Mouse (Mus musculus) layer of hippocampus, adult 11-12 months (tissue): ENCODE results near the gene Uhrf1bp1.
A peak's percentile ranks its signal among the peaks of the same experiment; 100 is the strongest.
"Not testable (repeated sequence)": the region's sequence is repeated elsewhere in the genome, so short reads cannot be mapped to it uniquely, and the experiment has no call there.

Source experiments
- DNase-seq: peaks from one replicate; pipeline ENCODE4 v3.0.0; 2022; ENCODE audit warnings: low spot score

The Uhrf1bp1 gene

GRCm38 (mm10) chr17:27856265-27856797 is at the start of gene Uhrf1bp1:
TSS of gene Uhrf1bp1 (plus strand) at chr17:27856441.
- peak; percentile 80 for DNase-seq

GRCm38 (mm10) chr17:27807542-27808078 is 48.6 kb upstream of the Uhrf1bp1 start:
- no peak for DNase-seq

GRCm38 (mm10) chr17:27810569-27811331 is 45.5 kb upstream of the Uhrf1bp1 start:
- DNase-seq, result no peak

- no peak for DNase-seq
These were observed 44.3 kb upstream of the Uhrf1bp1 start for GRCm38 (mm10) chr17:27811980-27812379.

GRCm38 (mm10) chr17:27814606-27815005 is 41.6 kb upstream of the Uhrf1bp1 start:
- no peak for DNase-seq

- no peak for DNase-seq
These were observed 37.2 kb upstream of the Uhrf1bp1 start for GRCm38 (mm10) chr17:27819011-27819410.

GRCm38 (mm10) chr17:27819521-27819970 is 36.7 kb upstream of the Uhrf1bp1 start:
- peak; percentile 23 for DNase-seq

- DNase-seq, result peak; percentile 53
These were observed 36.2 kb upstream of the Uhrf1bp1 start for GRCm38 (mm10) chr17:27819971-27820567.

- DNase-seq, result peak; percentile 99
These were observed 35.5 kb upstream of the Uhrf1bp1 start, which contains the start of gene D17Wsu92e for GRCm38 (mm10) chr17:27820568-27821406. TSS of gene D17Wsu92e (minus strand) at chr17:27820648.

GRCm38 (mm10) chr17:27821407-27822338 is 34.6 kb upstream of the Uhrf1bp1 start:
- peak; percentile 30 for DNase-seq

GRCm38 (mm10) chr17:27823142-27823905 is 32.9 kb upstream of the Uhrf1bp1 start:
- no peak for DNase-seq

GRCm38 (mm10) chr17:27824941-27825340 is 31.3 kb upstream of the Uhrf1bp1 start:
- DNase-seq, result no peak

GRCm38 (mm10) chr17:27825539-27825938 is 30.7 kb upstream of the Uhrf1bp1 start:
- DNase-seq, result no peak

- peak; percentile 41 for DNase-seq
These were observed 30.0 kb upstream of the Uhrf1bp1 start for GRCm38 (mm10) chr17:27825984-27826905.

- no peak for DNase-seq
These were observed 29.3 kb upstream of the Uhrf1bp1 start for GRCm38 (mm10) chr17:27826908-27827383.

- DNase-seq, result no peak
These were observed 28.7 kb upstream of the Uhrf1bp1 start for GRCm38 (mm10) chr17:27827511-27827910.

GRCm38 (mm10) chr17:27830411-27830810 is 25.8 kb upstream of the Uhrf1bp1 start:
- DNase-seq, result no peak

- DNase-seq, result not testable (repeated sequence)
These were observed 18.4 kb upstream of the Uhrf1bp1 start, which contains the start of gene Snrpc for GRCm38 (mm10) chr17:27837850-27838249. TSS of gene Snrpc (plus strand) at chr17:27838150.
